Mouse (Mus musculus) WW6 (cell line): ENCODE measurements around the gene Rab3b.
"Not testable (repeated sequence)": the region's sequence is repeated elsewhere in the genome, so short reads cannot be mapped to it uniquely, and the experiment has no call there.

ENCODE experiments used
- DNase-seq: peaks from one replicate; pipeline ENCODE4 v3.0.0-alpha.2; 2013; ENCODE audit warnings: low read depth, low spot score

The Rab3b gene

GRCm38 (mm10) chr4:108890876-108891275 is 12.0 kb downstream of the Rab3b start:
- DNase-seq, result no peak

GRCm38 (mm10) chr4:108900421-108900820 is 21.6 kb downstream of the Rab3b start:
- no peak for DNase-seq

GRCm38 (mm10) chr4:108902886-108903285 is 24.0 kb downstream of the Rab3b start:
- no peak for DNase-seq

- no peak for DNase-seq
These were observed 24.5 kb downstream of the Rab3b start for GRCm38 (mm10) chr4:108903346-108903745.

- no peak for DNase-seq
These were observed 25.2 kb downstream of the Rab3b start for GRCm38 (mm10) chr4:108904076-108904475.

GRCm38 (mm10) chr4:108904790-108905189 is 25.9 kb downstream of the Rab3b start:
- no peak for DNase-seq

GRCm38 (mm10) chr4:108905859-108906258 is 27.0 kb downstream of the Rab3b start:
- DNase-seq, result no peak

- DNase-seq, result no peak
These were observed 28.6 kb downstream of the Rab3b start for GRCm38 (mm10) chr4:108907475-108907874.

GRCm38 (mm10) chr4:108909872-108910425 is 31.1 kb downstream of the Rab3b start:
- DNase-seq, result no peak

- no peak for DNase-seq
These were observed 33.0 kb downstream of the Rab3b start for GRCm38 (mm10) chr4:108911866-108912265.

GRCm38 (mm10) chr4:108913180-108913579 is 34.3 kb downstream of the Rab3b start:
- no peak for DNase-seq

GRCm38 (mm10) chr4:108914391-108914790 is 35.5 kb downstream of the Rab3b start:
- no peak for DNase-seq

- no peak for DNase-seq
These were observed 36.2 kb downstream of the Rab3b start for GRCm38 (mm10) chr4:108915101-108915500.

GRCm38 (mm10) chr4:108917654-108918053 is 38.8 kb downstream of the Rab3b start:
- DNase-seq, result no peak

- not testable (repeated sequence) for DNase-seq
These were observed 49.1 kb downstream of the Rab3b start for GRCm38 (mm10) chr4:108927945-108928344.

GRCm38 (mm10) chr4:108933163-108933562 is 54.3 kb downstream of the Rab3b start:
- DNase-seq, result no peak

- no peak for DNase-seq
These were observed 56.0 kb downstream of the Rab3b start for GRCm38 (mm10) chr4:108934856-108935255.

- DNase-seq, result no peak
These were observed 59.2 kb downstream of the Rab3b start for GRCm38 (mm10) chr4:108937848-108938771.

GRCm38 (mm10) chr4:108940681-108941473 is 62.0 kb downstream of the Rab3b start:
- no peak for DNase-seq

GRCm38 (mm10) chr4:108942171-108942570 is 63.3 kb downstream of the Rab3b start:
- no peak for DNase-seq

- no peak for DNase-seq
These were observed 64.3 kb downstream of the Rab3b start for GRCm38 (mm10) chr4:108942986-108943720.
